In genomic region chr8:88289901-88290300, GRCm38 (mm10) we compare ENCODE assay signal across 13 mouse cellular contexts. TPM values are rescaled to one million over a fixed set of nuclear protein-coding genes. Genes with fewer than 3 reads are reported as not detected.
DNase-seq lines count a peak whose midpoint lies in the region; ATAC-seq and TF ChIP-seq lines count a peak whose summit lies in the region.
"Had no signal": no experiment of that assay in that cellular context is flagged by ENCODE, and none has a peak within 500 bp of the region (broad histone marks: within the 10 kb centered on the region; RNA-seq: fewer than 3 reads in every experiment).

No protein-coding gene starts in this region.

- H3K27ac ChIP-seq in spleen, adult 2 months (ENCODE audit: insufficient read depth, low read length), result peak overlapping the region; percentile 97
- H3K27ac ChIP-seq in liver, embryonic 15.5 days (replicated peaks), result peak overlapping the region; percentile 62

- TF ChIP-seq POLR2A in spleen, adult 2 months (IDR thresholded peaks at IDR 0.05; ENCODE audit: low read depth, low read length), result no peak

- H3K36me3 ChIP-seq in spleen, adult 2 months (ENCODE audit: control insufficient read depth, insufficient read depth, low read length), result no peaks in the 10 kb centered on the region
- no peaks in the 10 kb centered on the region for H3K36me3 ChIP-seq in liver, embryonic 15.5 days (replicated peaks)

- WGBS in spleen, adult 2 months, result 3% methylated on average over 1 of the region's 1 CpGs
- WGBS in liver, embryonic 15.5 days (ENCODE audit: insufficient replicate concordance), result 29% methylated on average over 1 of the region's 1 CpGs

- TF ChIP-seq CTCF in spleen, adult 2 months (IDR thresholded peaks at IDR 0.05; ENCODE audit: extremely low read depth, insufficient read depth, insufficient read length, insufficient replicate concordance), result no peak

- H3K9ac ChIP-seq in liver, embryonic 15.5 days, result no peak overlapping the region

- peak overlapping the region; percentile 26; the same call in 1 of the 2 replicates for H3K4me3 ChIP-seq in spleen, adult 2 months (ENCODE audit: extremely low read depth, insufficient read depth, insufficient read length)
- no peak overlapping the region for H3K4me3 ChIP-seq in liver, embryonic 15.5 days (replicated peaks)

- no peak for ATAC-seq in liver, embryonic 15.5 days (ENCODE audit: insufficient read depth)
- ATAC-seq in frontal cortex, adult (ENCODE audit: low TSS enrichment), result no peak

- H3K9me3 ChIP-seq in liver, embryonic 15.5 days (replicated peaks), result no peaks in the 10 kb centered on the region

- no peak overlapping the region for H3K4me2 ChIP-seq in liver, embryonic 15.5 days

- H3K4me1 ChIP-seq in spleen, adult 2 months (ENCODE audit: control insufficient read depth, insufficient read depth, insufficient read length), result peaks cover 55% of the 10 kb centered on the region; the same call in 1 of the 2 replicates
- H3K4me1 ChIP-seq in liver, embryonic 15.5 days (replicated peaks), result peaks cover 91% of the 10 kb centered on the region

- H3K27me3 ChIP-seq in spleen, adult 2 months (ENCODE audit: control insufficient read depth, insufficient read depth, low read length), result no peaks in the 10 kb centered on the region
- no peaks in the 10 kb centered on the region for H3K27me3 ChIP-seq in liver, embryonic 15.5 days

- DNase-seq in spleen, adult 2 months (ENCODE audit: low read depth in 1 of 2, low spot score in 2 of 2), result peak in 1 of 2 experiments; percentile 58
- no peak for DNase-seq in spleen, postnatal 10 days (ENCODE audit: low spot score in 2 of 2)
- DNase-seq in T-cell, adult 2 months (ENCODE audit: low spot score), result peak; percentile 33
- peak; percentile 81 for DNase-seq in thymus, postnatal 25 days
- DNase-seq in yolk sac, embryonic 10.5 days (ENCODE audit: low spot score), result no peak
- no peak for DNase-seq in urinary bladder, adult 18-20 months (ENCODE audit: low spot score in 2 of 2)
- DNase-seq: adrenal gland, postnatal 36 days; cerebellum, adult 11-12 months; embryo, embryonic 11 days; kidney, adult 18-20 months; kidney, postnatal 4 days had no signal

RNA-seq across cellular contexts. Expression of gene Adcy7, which starts 17.7 kb away (rescaled TPM):
- polyA plus RNA-seq in spleen, adult 2 months (2012; rRNA removed), result 76.9 and 98.6 TPM in 2 replicates
- polyA plus RNA-seq in liver, embryonic 15.5 days (2015; fragmentation: Nextera tagmentation; extraction: Ambion mirVana), result 21.3 and 22.3 TPM in 2 replicates

Comparison
In these comparisons a context has a peak if more than half of its experiments do, and no peak if none do; other contexts are left out.
1. DNase-seq: peak in T-cell, adult 2 months (single experiment) and thymus, postnatal 25 days (single experiment); none in spleen, postnatal 10 days (0 of 2), yolk sac, embryonic 10.5 days (single experiment) and urinary bladder, adult 18-20 months (0 of 2).